Comparison of ENCODE assay signal across 8 mouse cellular contexts in the genomic region with DNA sequence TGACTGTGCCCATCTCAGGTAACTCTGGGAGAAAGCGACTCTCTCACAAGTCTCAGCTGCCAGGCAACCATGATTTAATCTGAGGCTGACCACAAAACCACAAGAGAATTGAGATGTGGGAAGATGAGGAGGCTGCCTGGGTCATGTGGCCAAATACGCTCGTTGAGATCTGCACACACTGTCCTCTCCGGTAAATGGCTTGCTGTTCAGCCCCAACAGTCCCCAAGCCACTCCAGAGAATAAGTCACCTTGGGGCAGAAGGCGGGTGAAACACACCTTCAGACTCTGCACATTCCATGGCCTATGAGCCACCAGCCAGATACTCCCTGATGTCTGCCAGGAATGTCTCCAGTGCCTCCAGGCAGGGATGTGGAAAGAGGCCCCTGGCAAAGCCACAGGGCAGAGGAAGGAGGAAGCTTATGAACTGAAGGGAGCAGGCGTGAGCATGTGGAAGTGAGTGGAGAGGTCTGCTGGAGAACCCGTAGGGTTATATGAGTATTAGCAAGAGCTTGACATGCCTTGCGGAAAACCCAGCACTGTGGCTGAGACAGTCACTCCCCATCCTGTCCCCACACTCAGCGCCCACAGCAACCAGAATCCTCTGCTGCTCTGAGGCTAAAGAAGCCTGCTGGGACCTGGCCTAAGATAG.
DNase-seq lines count a peak whose midpoint lies in the region; ATAC-seq and TF ChIP-seq lines count a peak whose summit lies in the region.

No protein-coding gene starts in this region.

- peak overlapping the region; percentile 35 for H3K4me3 ChIP-seq in layer of hippocampus, adult 2 months
- peak overlapping the region; percentile 26 for H3K4me3 ChIP-seq in embryonic facial prominence, embryonic 13.5 days
- peak overlapping the region; percentile 35 for H3K4me3 ChIP-seq in intestine, embryonic 14.5 days (ENCODE audit: low read depth, low read length)
- H3K4me3 ChIP-seq in lung, adult 2 months (replicated peaks; ENCODE audit: extremely low read depth, low read depth, low read length) = peak overlapping the region; percentile 77

- peaks cover 33% of the 10 kb centered on the region for H3K4me1 ChIP-seq in embryonic facial prominence, embryonic 13.5 days
- peaks cover 9% of the 10 kb centered on the region; the same call in 1 of the 2 replicates for H3K4me1 ChIP-seq in intestine, embryonic 14.5 days (replicated peaks; ENCODE audit: control insufficient read depth, insufficient read depth, low read length)
- H3K4me1 ChIP-seq in lung, adult 2 months (ENCODE audit: control insufficient read depth, insufficient read depth, low read length) = peaks cover 15% of the 10 kb centered on the region

- no peak for TF ChIP-seq CTCF in layer of hippocampus, adult 2 months (conservative IDR thresholded peaks at IDR 0.05)
- TF ChIP-seq CTCF in lung, adult 2 months (IDR thresholded peaks at IDR 0.05; ENCODE audit: insufficient read depth, low read length) = no peak

- TF ChIP-seq POLR2A in lung, adult 2 months (IDR thresholded peaks at IDR 0.05; ENCODE audit: borderline replicate concordance, extremely low read depth, low read depth, low read length) = peak; percentile 23; the same call in 1 of the 2 replicates

- no peaks in the 10 kb centered on the region for H3K36me3 ChIP-seq in embryonic facial prominence, embryonic 13.5 days
- H3K36me3 ChIP-seq in intestine, embryonic 14.5 days (ENCODE audit: control insufficient read depth, insufficient read depth, low read length) = no peaks in the 10 kb centered on the region

- H3K9ac ChIP-seq in embryonic facial prominence, embryonic 13.5 days = peak overlapping the region; percentile 58; the same call in 1 of the 2 replicates
- H3K9ac ChIP-seq in intestine, embryonic 14.5 days (ENCODE audit: low read length) = peak overlapping the region; percentile 52

- 45% methylated on average over 9 of the region's 9 CpGs for WGBS in embryonic facial prominence, embryonic 13.5 days
- 52% methylated on average over 9 of the region's 9 CpGs for WGBS in intestine, embryonic 14.5 days
- WGBS in lung, adult 2 months = 25% methylated on average over 9 of the region's 9 CpGs

- peak overlapping the region; percentile 51 for H3K4me2 ChIP-seq in embryonic facial prominence, embryonic 13.5 days
- H3K4me2 ChIP-seq in intestine, embryonic 14.5 days (ENCODE audit: low read length) = peak overlapping the region; percentile 41

- 0 out of 2 replicates have a peak, but pooled peaks have one; percentile 21 for ATAC-seq in embryonic facial prominence, embryonic 13.5 days (ENCODE audit: insufficient number of reproducible peaks, insufficient read depth, low FRiP score, low TSS enrichment, low read depth)
- ATAC-seq in intestine, embryonic 14.5 days (replicated peaks; ENCODE audit: low FRiP score, low TSS enrichment, low read depth) = peak; percentile 3

- no peak for DNase-seq in layer of hippocampus, adult 2 months (ENCODE audit: low spot score in 2 of 2)
- DNase-seq in layer of hippocampus, postnatal 36 days = no peak
- DNase-seq in intestine, embryonic 14.5 days (ENCODE audit: low spot score) = no peak
- peak; percentile 58 for DNase-seq in lung, adult 2 months
- DNase-seq in skeletal muscle tissue, adult 2 months (ENCODE audit: low read depth, low spot score) = peak; percentile 27
- no peak for DNase-seq in layer of hippocampus, postnatal 25 days (ENCODE audit: extremely low spot score in 1 of 2, low spot score in 1 of 2)
- DNase-seq in layer of hippocampus, adult 18-20 months (ENCODE audit: low spot score in 2 of 2) = no peak

- H3K27ac ChIP-seq in layer of hippocampus, adult 2 months = peak overlapping the region; percentile 79
- H3K27ac ChIP-seq in embryonic facial prominence, embryonic 13.5 days = peak overlapping the region; percentile 86
- H3K27ac ChIP-seq in intestine, embryonic 14.5 days (ENCODE audit: low read depth) = peak overlapping the region; percentile 90

- no peaks in the 10 kb centered on the region for H3K9me3 ChIP-seq in embryonic facial prominence, embryonic 13.5 days
- H3K9me3 ChIP-seq in intestine, embryonic 14.5 days (ENCODE audit: control insufficient read depth, low read length) = no peaks in the 10 kb centered on the region

- H3K27me3 ChIP-seq in embryonic facial prominence, embryonic 13.5 days = no peaks in the 10 kb centered on the region
- no peaks in the 10 kb centered on the region for H3K27me3 ChIP-seq in intestine, embryonic 14.5 days (replicated peaks; ENCODE audit: control insufficient read depth, insufficient read depth, low read length)

Comparison
In these comparisons a context has a peak if more than half of its experiments do, and no peak if none do; other contexts are left out.
1. DNase-seq: peak in lung, adult 2 months (single experiment) and skeletal muscle tissue, adult 2 months (single experiment); none in layer of hippocampus, adult 2 months (0 of 2), layer of hippocampus, postnatal 36 days (0 of 2), intestine, embryonic 14.5 days (single experiment), layer of hippocampus, postnatal 25 days (0 of 2) and layer of hippocampus, adult 18-20 months (0 of 2).
2. H3K4me3 ChIP-seq: peak in every context shown above with its lines; median percentile 77 in lung, adult 2 months; 35 in layer of hippocampus, adult 2 months; 35 in intestine, embryonic 14.5 days; 26 in embryonic facial prominence, embryonic 13.5 days.
3. Peak in every context shown above with its lines, with median percentiles within 50 percentile points of each other: H3K27ac ChIP-seq.